Mouse (Mus musculus) thymus, postnatal 25 days (tissue): ENCODE measurements around the gene Ganc.

Experiments used
- DNase-seq: peaks from one replicate; pipeline ENCODE4 v3.0.0; 2022

The Ganc gene

GRCm38 (mm10) chr2:120403653-120403985, at the start of gene Ganc:
Gene Ganc (plus strand): TSS chr2:120403896.
- DNase-seq, result no peak

- DNase-seq, result no peak
Observed at GRCm38 (mm10) chr2:120360425-120360824, 43.3 kb upstream of the Ganc start.

- no peak for DNase-seq
Observed at GRCm38 (mm10) chr2:120366501-120366900, 37.2 kb upstream of the Ganc start.

GRCm38 (mm10) chr2:120367416-120368207, 36.1 kb upstream of the Ganc start:
- DNase-seq, result no peak

GRCm38 (mm10) chr2:120373858-120374257, 29.8 kb upstream of the Ganc start:
- DNase-seq, result no peak

GRCm38 (mm10) chr2:120386264-120386663, 17.4 kb upstream of the Ganc start:
- DNase-seq, result no peak

GRCm38 (mm10) chr2:120387291-120387690, 16.4 kb upstream of the Ganc start:
- DNase-seq, result no peak

GRCm38 (mm10) chr2:120389376-120389775, 14.3 kb upstream of the Ganc start:
- no peak for DNase-seq

- no peak for DNase-seq
Observed at GRCm38 (mm10) chr2:120390934-120391333, 12.8 kb upstream of the Ganc start.

GRCm38 (mm10) chr2:120392406-120392805, 11.3 kb upstream of the Ganc start:
- DNase-seq, result peak; percentile 25

GRCm38 (mm10) chr2:120397951-120398350, 5.7 kb upstream of the Ganc start:
- no peak for DNase-seq

- no peak for DNase-seq
Observed at GRCm38 (mm10) chr2:120402813-120403212, 883 bp upstream of the Ganc start.

- peak; percentile 96 for DNase-seq
Observed at GRCm38 (mm10) chr2:120403986-120404822, 508 bp downstream of the Ganc start, which contains the start of gene Tmem87a. Gene Tmem87a (minus strand): TSS chr2:120404113.

- peak; percentile 36 for DNase-seq
Observed at GRCm38 (mm10) chr2:120404823-120405765, 1.4 kb downstream of the Ganc start.

GRCm38 (mm10) chr2:120411096-120411628, 7.5 kb downstream of the Ganc start:
- DNase-seq, result no peak

GRCm38 (mm10) chr2:120414113-120414512, 10.4 kb downstream of the Ganc start:
- no peak for DNase-seq

GRCm38 (mm10) chr2:120414738-120415414, 11.2 kb downstream of the Ganc start:
- DNase-seq, result no peak

- peak; percentile 63 for DNase-seq
Observed at GRCm38 (mm10) chr2:120424386-120424785, 20.7 kb downstream of the Ganc start.

GRCm38 (mm10) chr2:120444486-120444885, 40.8 kb downstream of the Ganc start:
- no peak for DNase-seq

GRCm38 (mm10) chr2:120446373-120446772, 42.7 kb downstream of the Ganc start:
- DNase-seq, result peak; percentile 28

GRCm38 (mm10) chr2:120447306-120447705, 43.6 kb downstream of the Ganc start:
- peak; percentile 36 for DNase-seq

- no peak for DNase-seq
Observed at GRCm38 (mm10) chr2:120450724-120451123, 47.0 kb downstream of the Ganc start.
